9 mouse cellular contexts compared by ENCODE assay signal in the genomic region with DNA sequence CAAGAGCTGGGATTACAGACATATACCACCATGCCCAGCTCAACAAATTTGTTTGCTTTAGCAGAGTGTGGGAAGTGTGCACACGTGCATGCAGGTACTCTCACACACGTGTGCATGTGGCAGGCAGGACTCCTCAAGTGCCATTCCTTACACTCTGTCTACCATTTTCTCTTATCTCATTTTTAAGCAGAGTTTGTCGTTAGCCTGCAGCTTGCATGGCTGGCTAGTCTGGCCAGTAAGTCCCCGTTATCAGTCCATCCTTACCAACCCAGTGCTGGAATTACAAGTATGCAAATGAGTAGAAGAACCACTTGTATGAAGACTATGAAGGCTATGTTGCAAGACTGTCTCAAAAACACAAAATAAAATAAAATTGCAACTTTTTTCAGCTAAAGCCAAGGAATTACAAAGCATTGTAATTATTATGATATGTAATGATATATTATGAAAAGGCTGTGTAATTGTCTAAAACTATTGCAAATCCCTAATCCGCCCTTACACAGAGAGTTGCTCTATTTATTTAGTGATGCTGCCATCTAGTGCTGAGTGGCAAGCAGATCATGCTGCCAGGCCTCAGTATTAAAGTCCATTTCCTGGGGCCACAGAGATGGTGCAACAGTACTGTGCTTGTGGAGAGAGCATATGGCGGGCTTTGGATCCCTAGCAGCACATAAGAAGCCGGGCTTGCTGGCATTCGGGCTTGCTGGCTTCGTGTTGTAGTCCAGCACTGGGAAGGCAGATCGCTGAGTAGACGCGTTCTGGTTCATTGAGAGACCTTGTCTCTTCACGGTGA. TPM values are rescaled to one million over a fixed set of nuclear protein-coding genes. Genes with fewer than 3 reads are reported as not detected.
DNase-seq lines count a peak whose midpoint lies in the region; ATAC-seq lines count a peak whose summit lies in the region.
"Had no signal": no experiment of that assay in that cellular context is flagged by ENCODE, and none has a peak within 500 bp of the region (broad histone marks: within the 10 kb centered on the region; RNA-seq: fewer than 3 reads in every experiment).

No protein-coding gene starts in this region.

- H3K4me3 ChIP-seq in intestine, embryonic 15.5 days (replicated peaks), result no peak overlapping the region
- H3K4me3 ChIP-seq: megakaryocyte, embryonic 14.5 days had no signal

- intact Hi-C loops in heart, postnatal 25 days (cut with DNase I), result loop anchor here (2.0 kb wide), 1 partner anchor 379 kb away; no protein-coding TSS in a partner anchor

- H3K9ac ChIP-seq in intestine, embryonic 15.5 days, result no peak overlapping the region

- peak; percentile 22 for DNase-seq in adrenal gland, postnatal 14 days
- no peak for DNase-seq in adrenal gland, adult 18-20 months (ENCODE audit: low spot score in 2 of 2)
- DNase-seq in thymus, postnatal 0 days (ENCODE audit: low spot score), result peak; percentile 47
- no peak for DNase-seq in thymus, postnatal 36 days
- DNase-seq in retina, postnatal 1 day, result peak; percentile 46
- DNase-seq in right cerebral cortex, postnatal 4 days, result no peak
- no peak for DNase-seq in heart, postnatal 25 days (ENCODE audit: low spot score)

- 82% methylated on average over 13 of the region's 13 CpGs for WGBS in intestine, embryonic 15.5 days

- H3K4me1 ChIP-seq in intestine, embryonic 15.5 days (replicated peaks), result no peaks in the 10 kb centered on the region

- no peak overlapping the region for H3K27ac ChIP-seq in intestine, embryonic 15.5 days

- peaks cover 22% of the 10 kb centered on the region for H3K36me3 ChIP-seq in intestine, embryonic 15.5 days

- no peak overlapping the region for H3K4me2 ChIP-seq in intestine, embryonic 15.5 days (replicated peaks)

- ATAC-seq in intestine, embryonic 15.5 days, result peak; percentile 72

- no peaks in the 10 kb centered on the region for H3K9me3 ChIP-seq in intestine, embryonic 15.5 days
- H3K9me3 ChIP-seq: megakaryocyte, embryonic 14.5 days had no signal

- no peaks in the 10 kb centered on the region for H3K27me3 ChIP-seq in intestine, embryonic 15.5 days (replicated peaks)
- H3K27me3 ChIP-seq: megakaryocyte, embryonic 14.5 days had no signal

RNA-seq across cellular contexts. Expression of gene Cacna1d, which starts 24.9 kb away (rescaled TPM):
- total RNA-seq in adrenal gland, postnatal 14 days (2021), result 15.4 and 18.6 TPM in 2 replicates
- total RNA-seq in adrenal gland, adult 18-20 months (2021), result 10 to 100 TPM; 12.4 to 13.8 TPM
- 1.1 and 1.9 TPM in 2 replicates for polyA plus RNA-seq in thymus, postnatal 0 days (2015; fragmentation: Nextera tagmentation; extraction: Ambion mirVana)
- 3.5 and 4.0 TPM in 2 replicates for polyA plus RNA-seq in intestine, embryonic 15.5 days (2015; fragmentation: Nextera tagmentation; extraction: Ambion mirVana)
- total RNA-seq in heart, postnatal 25 days (2021), result 1 to 10 TPM; 2.4 to 3.3 TPM

RNA-seq across cellular contexts. Expression of gene Tkt, which starts 32.0 kb away (rescaled TPM):
- 829 and 921 TPM in 2 replicates for total RNA-seq in adrenal gland, postnatal 14 days (2021)
- total RNA-seq in adrenal gland, adult 18-20 months (2021), result 1,000 to 10,000 TPM; 1,314 to 2,885 TPM
- polyA plus RNA-seq in thymus, postnatal 0 days (2015; fragmentation: Nextera tagmentation; extraction: Ambion mirVana), result 246 and 255 TPM in 2 replicates
- 358 and 367 TPM in 2 replicates for polyA plus RNA-seq in intestine, embryonic 15.5 days (2015; fragmentation: Nextera tagmentation; extraction: Ambion mirVana)
- total RNA-seq in heart, postnatal 25 days (2021), result 10 to 100 TPM; 34.5 to 39.8 TPM

RNA-seq across cellular contexts. Expression of gene Dcp1a, which starts 36.8 kb away (rescaled TPM):
- 22.6 and 30.2 TPM in 2 replicates for total RNA-seq in adrenal gland, postnatal 14 days (2021)
- 10 to 100 TPM; 23.7 to 25.1 TPM for total RNA-seq in adrenal gland, adult 18-20 months (2021)
- polyA plus RNA-seq in thymus, postnatal 0 days (2015; fragmentation: Nextera tagmentation; extraction: Ambion mirVana), result 17.4 and 17.7 TPM in 2 replicates
- 18.1 and 20.0 TPM in 2 replicates for polyA plus RNA-seq in intestine, embryonic 15.5 days (2015; fragmentation: Nextera tagmentation; extraction: Ambion mirVana)
- total RNA-seq in heart, postnatal 25 days (2021), result 10 to 100 TPM; 11.9 to 13.1 TPM

Comparison
In these comparisons a context has a peak if more than half of its experiments do, and no peak if none do; other contexts are left out.
1. DNase-seq: peak in adrenal gland, postnatal 14 days (single experiment), thymus, postnatal 0 days (single experiment) and retina, postnatal 1 day (single experiment); none in adrenal gland, adult 18-20 months (0 of 2), thymus, postnatal 36 days (0 of 2), right cerebral cortex, postnatal 4 days (single experiment) and heart, postnatal 25 days (single experiment).
2. RNA of gene Tkt, which starts 32.0 kb away (total RNA-seq): 1,314 to 2,885 TPM in adrenal gland, adult 18-20 months and 829 to 921 TPM in adrenal gland, postnatal 14 days; 34.5 to 39.8 TPM in heart, postnatal 25 days; every median in the first group is over 10 times any median in the second.